Mouse (Mus musculus): ENCODE data around the gene Gdpd2.

The Gdpd2 gene

GRCm38 (mm10) chrX:100729665-100730188, at the start of gene Gdpd2:
TSS of gene Gdpd2 (plus strand) at chrX:100729873.
- no peak for DNase-seq (ENCODE audit: low spot score)

- no peak for DNase-seq (ENCODE audit: low spot score)
Observed at GRCm38 (mm10) chrX:100686527-100686926, 43.1 kb upstream of the Gdpd2 start.

- DNase-seq (ENCODE audit: low spot score) = no peak
Observed at GRCm38 (mm10) chrX:100687360-100688032, 42.2 kb upstream of the Gdpd2 start.

GRCm38 (mm10) chrX:100688033-100688370, 41.7 kb upstream of the Gdpd2 start:
- DNase-seq (ENCODE audit: low spot score) = no peak

- no peak for DNase-seq (ENCODE audit: low spot score)
Observed at GRCm38 (mm10) chrX:100696776-100697175, 32.9 kb upstream of the Gdpd2 start.

- DNase-seq (ENCODE audit: low spot score) = no peak
Observed at GRCm38 (mm10) chrX:100708032-100708431, 21.6 kb upstream of the Gdpd2 start.

GRCm38 (mm10) chrX:100716173-100716572, 13.5 kb upstream of the Gdpd2 start:
- DNase-seq (ENCODE audit: low spot score) = no peak

GRCm38 (mm10) chrX:100728947-100729346, 726 bp upstream of the Gdpd2 start:
- DNase-seq (ENCODE audit: low spot score) = no peak

DNA sequence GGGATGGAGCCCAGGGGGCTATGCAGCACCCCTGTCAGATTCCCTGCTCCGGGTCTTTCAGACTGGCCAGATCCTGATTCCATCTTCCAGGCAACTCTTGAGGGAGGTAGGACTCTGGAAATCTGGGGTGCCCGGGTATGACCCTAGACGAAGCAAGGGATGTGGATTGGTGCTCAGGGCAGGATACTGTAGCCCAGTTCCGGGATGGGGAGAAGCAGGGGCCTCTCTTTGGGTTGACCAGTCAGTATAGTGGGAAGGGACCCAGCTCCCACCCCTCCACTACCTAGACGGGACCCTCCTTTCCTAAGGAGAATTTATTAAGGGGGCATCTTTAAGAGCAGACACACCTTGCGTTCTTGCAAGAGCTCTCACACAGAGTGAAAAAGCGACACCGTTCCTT, 593 bp downstream of the Gdpd2 start:
- DNase-seq (ENCODE audit: low spot score) = no peak

- DNase-seq (ENCODE audit: low spot score) = no peak
Observed at GRCm38 (mm10) chrX:100734359-100734758, 4.7 kb downstream of the Gdpd2 start.

GRCm38 (mm10) chrX:100738918-100739317, 9.2 kb downstream of the Gdpd2 start:
- no peak for DNase-seq (ENCODE audit: low spot score)

DNA sequence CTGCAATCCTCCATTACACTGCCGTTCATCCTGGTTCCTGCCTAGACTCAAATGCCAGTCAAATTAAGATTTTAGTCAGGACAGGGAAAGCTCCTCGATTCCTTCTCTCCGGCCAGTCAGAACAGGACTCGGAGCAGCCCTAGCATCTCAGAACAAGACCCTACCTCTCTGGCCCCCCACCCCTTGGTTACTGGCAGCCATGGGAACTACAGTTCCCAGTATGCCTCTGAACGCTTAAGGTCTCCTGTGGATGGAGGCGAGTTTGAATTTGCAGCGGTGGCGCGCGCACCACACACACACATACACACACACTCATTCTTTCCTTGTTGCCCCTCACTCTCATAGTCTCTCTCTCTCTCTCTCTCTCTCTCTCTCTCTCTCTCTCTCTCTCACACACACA, 9.8 kb downstream of the Gdpd2 start:
- no peak for DNase-seq (ENCODE audit: low spot score)

GRCm38 (mm10) chrX:100740785-100741184, 11.1 kb downstream of the Gdpd2 start:
- no peak for DNase-seq (ENCODE audit: low spot score)

DNA sequence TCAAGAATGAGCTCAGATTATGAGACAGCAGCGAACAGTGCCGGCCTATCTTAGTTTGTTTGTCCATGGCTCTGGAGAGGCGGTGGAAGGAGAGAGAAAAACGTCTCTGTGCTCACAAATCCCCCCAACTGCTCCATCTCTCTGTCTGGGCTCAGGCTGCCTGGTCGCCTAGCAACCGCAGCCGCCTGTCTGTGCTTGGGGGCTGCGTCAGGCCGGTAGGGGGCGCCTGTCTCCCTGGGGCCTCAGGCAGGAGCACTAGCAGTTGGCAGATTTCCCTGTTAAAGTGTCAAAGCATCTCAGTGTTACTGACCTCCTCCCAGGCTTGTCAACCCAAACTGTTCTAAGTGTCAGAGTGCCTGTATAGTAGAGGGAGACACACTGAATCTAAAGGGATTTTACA, 12.3 kb downstream of the Gdpd2 start:
- DNase-seq (ENCODE audit: low spot score) = no peak

GRCm38 (mm10) chrX:100765855-100766254, 36.2 kb downstream of the Gdpd2 start:
- DNase-seq (ENCODE audit: low spot score) = no peak

DNA sequence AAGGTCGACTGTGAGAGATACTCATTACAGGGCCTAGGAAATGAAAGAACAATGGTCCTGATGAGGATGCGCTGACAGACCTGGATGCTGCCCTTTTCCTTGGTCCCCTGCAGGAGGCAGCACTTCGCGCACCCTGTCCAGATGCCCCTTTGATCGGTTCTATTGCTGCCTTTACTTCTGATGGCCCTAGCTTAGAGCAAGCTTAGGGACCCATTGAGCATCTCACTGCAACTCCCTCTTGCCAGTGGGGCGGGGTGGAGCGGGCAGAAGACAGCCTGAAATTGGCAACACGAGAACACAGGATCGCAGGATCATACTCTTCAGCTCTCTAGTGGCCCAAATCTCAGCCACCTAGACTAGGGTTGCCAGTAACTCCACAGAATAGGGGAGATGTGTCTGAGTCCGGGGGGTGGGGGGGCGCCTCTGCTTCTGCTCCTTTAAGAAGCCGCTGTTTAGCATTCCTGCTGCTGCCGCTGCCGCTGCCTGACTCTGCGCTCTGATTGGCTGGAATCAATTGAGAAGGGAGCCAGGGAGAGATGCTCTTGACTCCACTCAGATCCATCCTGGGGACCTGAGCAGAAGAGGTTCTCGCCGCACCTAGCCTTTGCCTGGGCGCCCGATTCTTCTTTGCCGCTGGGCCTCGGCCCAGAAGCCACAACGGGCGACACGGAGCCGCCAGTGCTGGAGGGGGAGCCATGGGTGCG, 37.7 kb downstream of the Gdpd2 start, which contains the start of gene Dlg3:
TSS of gene Dlg3 (plus strand) at position 542 of the 704 bp plus-strand sequence.
- no peak for DNase-seq (ENCODE audit: low spot score)

DNA sequence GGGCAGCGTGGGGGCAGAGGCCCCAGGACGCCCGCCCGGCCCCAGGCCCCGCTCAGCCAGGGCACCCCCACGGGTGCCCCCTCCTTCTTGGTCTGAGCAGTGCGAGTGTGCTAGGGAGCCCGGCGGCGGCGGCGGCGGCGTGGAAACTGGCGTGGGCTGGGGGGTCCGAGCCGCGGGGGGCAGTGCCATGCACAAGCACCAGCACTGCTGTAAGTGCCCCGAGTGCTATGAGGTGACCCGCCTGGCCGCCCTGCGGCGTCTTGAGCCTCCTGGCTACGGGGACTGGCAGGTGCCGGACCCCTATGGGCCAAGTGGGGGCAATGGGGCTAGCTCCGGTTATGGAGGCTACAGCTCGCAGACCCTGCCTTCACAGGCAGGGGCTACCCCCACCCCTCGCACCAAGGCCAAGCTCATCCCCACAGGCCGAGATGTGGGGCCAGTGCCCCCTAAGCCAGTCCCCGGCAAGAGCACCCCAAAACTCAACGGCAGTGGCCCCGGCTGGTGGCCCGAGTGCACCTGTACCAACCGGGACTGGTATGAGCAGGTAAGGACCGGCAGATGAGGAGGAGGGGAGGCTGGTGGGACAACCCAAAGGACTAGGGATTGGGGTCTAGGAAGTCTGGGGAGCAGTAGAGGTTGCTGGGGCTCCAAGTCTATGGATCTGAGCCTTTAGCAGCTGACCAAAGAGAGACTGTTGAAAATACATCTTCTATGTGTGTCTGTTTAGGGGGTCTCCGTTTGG, 38.4 kb downstream of the Gdpd2 start:
- no peak for DNase-seq (ENCODE audit: low spot score)

DNA sequence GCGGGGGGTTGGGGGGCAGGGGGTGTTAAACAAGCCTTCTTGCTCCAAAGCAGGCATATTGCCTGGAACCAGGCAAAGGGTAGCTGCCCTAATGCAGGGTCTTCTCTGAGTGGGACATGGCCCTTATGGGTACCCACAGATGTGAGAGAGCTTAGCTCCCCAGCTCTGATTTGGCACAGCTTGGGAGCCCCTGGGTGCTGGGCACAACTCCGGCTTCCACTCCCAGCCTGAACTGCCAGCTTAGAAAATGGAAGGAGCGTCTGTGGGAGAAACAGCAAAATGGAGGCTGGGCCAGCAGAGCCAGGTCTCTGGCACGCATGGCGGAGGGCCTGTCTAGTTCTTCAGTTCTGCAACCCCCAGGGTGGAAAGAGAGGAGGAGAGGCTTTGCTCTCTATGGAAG, 39.6 kb downstream of the Gdpd2 start:
- DNase-seq (ENCODE audit: low spot score) = no peak

DNA sequence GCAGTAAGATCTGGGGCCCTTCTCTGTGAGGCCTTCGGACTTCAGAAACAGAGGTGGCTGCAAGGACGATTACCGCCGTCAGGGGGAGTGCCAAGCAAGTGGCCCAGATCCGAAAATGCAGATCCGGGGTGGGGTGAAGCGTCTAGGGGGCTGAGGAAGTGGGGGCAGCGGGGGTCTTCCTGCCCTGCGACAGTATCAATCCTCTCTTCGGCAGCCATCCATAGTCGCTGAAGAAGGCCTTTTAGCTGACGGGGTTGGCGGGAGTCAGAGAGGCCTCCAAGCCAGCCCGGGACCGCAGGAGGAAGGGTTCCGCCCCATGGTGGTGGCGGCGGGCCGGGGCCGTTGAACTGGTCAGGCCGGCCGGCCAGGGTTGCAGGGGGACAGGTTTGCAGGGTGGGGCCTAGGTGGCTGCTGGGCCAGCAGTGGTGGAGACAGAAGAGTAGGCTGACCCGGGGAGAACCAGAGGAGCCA, 44.7 kb downstream of the Gdpd2 start:
- peak; percentile 26 for DNase-seq (ENCODE audit: low spot score)

- DNase-seq (ENCODE audit: low spot score) = no peak
Observed at GRCm38 (mm10) chrX:100775405-100775804, 45.7 kb downstream of the Gdpd2 start.

DNA sequence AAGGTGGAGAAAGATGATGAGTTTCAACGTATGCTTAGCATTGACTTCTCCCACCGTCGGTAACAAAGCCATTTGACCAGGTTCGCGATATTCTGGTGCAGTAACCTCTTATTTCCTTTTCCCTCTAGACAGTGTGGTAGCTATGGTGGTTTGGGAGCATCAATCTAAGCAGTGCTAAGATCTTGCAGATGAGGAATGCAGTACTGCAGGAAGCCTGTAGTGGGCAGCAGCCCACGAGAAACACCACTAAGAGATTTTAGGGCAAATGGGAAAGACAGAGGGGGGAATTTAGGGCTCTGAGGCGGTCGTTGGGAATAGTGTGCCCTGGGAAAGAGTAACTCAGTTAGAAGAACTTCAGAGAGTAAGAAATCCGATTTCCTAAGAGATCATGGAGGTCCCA, 46.8 kb downstream of the Gdpd2 start:
- DNase-seq (ENCODE audit: low spot score) = no peak

- peak; percentile 20 for DNase-seq (ENCODE audit: low spot score)
Observed at GRCm38 (mm10) chrX:100776985-100777654, 47.4 kb downstream of the Gdpd2 start.

Measured in ovary, postnatal 10 days (tissue).